Mouse (Mus musculus) small intestine, adult 2 months (tissue): Measurements from ENCODE around the gene Tssk2. TPM values are rescaled to one million over a fixed set of nuclear protein-coding genes. Genes with fewer than 3 reads are reported as not detected.

Source experiments
- H3K27ac ChIP-seq: fragments of 200-500 bp; 2 replicates; pipeline ENCODE4 v1.5.1; 2012; ENCODE audit warnings: low read depth, low read length, control low read depth, inconsistent platforms; ENCODE audit not compliant: insufficient read depth
- H3K27me3 ChIP-seq: fragments of 200-500 bp; 2 replicates; pipeline ENCODE4 v1.6.1; 2012; ENCODE audit warnings: mild to moderate bottlenecking, moderate library complexity, low read length, inconsistent platforms; ENCODE audit not compliant: control insufficient read depth, insufficient read depth
- H3K36me3 ChIP-seq: fragments of 200-500 bp; 2 replicates; pipeline ENCODE4 v1.6.1; 2012; ENCODE audit warnings: mild to moderate bottlenecking, low read length, control low read depth, inconsistent platforms; ENCODE audit not compliant: control insufficient read depth, insufficient read depth
- H3K4me1 ChIP-seq: fragments of 200-500 bp; 2 replicates; pipeline ENCODE4 v1.6.1; 2012; ENCODE audit warnings: low read length, inconsistent platforms, mixed read lengths; ENCODE audit not compliant: control insufficient read depth, insufficient read depth, insufficient read length
- H3K4me3 ChIP-seq: fragments of 200-500 bp; 2 replicates; pipeline ENCODE4 v1.5.1; 2012; ENCODE audit warnings: low read depth, mild to moderate bottlenecking, control low read depth, inconsistent platforms, low read length, moderate library complexity
- CTCF ChIP-seq: fragments of 200-500 bp; IDR thresholded peaks from 2 replicates; pipeline ENCODE4 v1.5.1; 2012; ENCODE audit warnings: low read depth, mild to moderate bottlenecking, control low read depth, inconsistent platforms, low read length, moderate library complexity, mixed read lengths; ENCODE audit not compliant: insufficient replicate concordance, insufficient read length; ENCODE audit errors: extremely low read depth
- POLR2A ChIP-seq: fragments of 200-500 bp; IDR thresholded peaks from 2 replicates; pipeline ENCODE4 v1.6.1; 2012; ENCODE audit warnings: low read depth, mild to moderate bottlenecking, control low read depth, inconsistent platforms, low read length, moderate library complexity
- WGBS: fragments of 180-500 bp; shearing (Covaris S2); methylation state at CpG from one replicate; pipeline ENCODE4 v1.1.7; 2018; 5-methylcytosine and 5-hydroxymethylcytosine counted together
- polyA plus RNA-seq: library from polyadenylated mRNA; depleted of rRNA; stranded (reverse); fragments of >200 nt; gene quantifications from 2 replicates; pipeline ENCODE4 v1.2.3, GENCODE M21; 2012

Tssk2 gene
- polyA plus RNA-seq, 1 experiment = not detected

- TF ChIP-seq CTCF = no peak
- TF ChIP-seq POLR2A = no peak
- H3K4me1 ChIP-seq = peaks cover 12% of the 10 kb centered on the region
- peak overlapping the region; percentile 96 for H3K27ac ChIP-seq
- peaks cover 15% of the 10 kb centered on the region for H3K36me3 ChIP-seq
- peak overlapping the region; percentile 92 for H3K4me3 ChIP-seq
- no peaks in the 10 kb centered on the region for H3K27me3 ChIP-seq
- WGBS = 1% methylated on average over 72 of the region's 72 CpGs
Measured at GRCm38 (mm10) chr16:17927351-17928082, 29.1 kb downstream of the Tssk2 start.

GRCm38 (mm10) chr16:17928087-17928580 is 29.7 kb downstream of the Tssk2 start, which contains the start of gene Slc25a1:
Gene Slc25a1 (minus strand): TSS chr16:17928219.
- Histone ChIP-seq H3K27me3 (no peaks in the 10 kb centered on the region), H3K36me3 (peaks cover 15% of the 10 kb centered on the region), H3K4me3 (peak within 1 kb of the TSS; percentile 92), H3K27ac (peak within 1 kb of the TSS; percentile 96), H3K4me1 (peaks cover 10% of the 10 kb centered on the region)
- no peak for TF ChIP-seq CTCF
- peak; percentile 73 for TF ChIP-seq POLR2A
- WGBS = under 1% methylated on average over 47 of the region's 47 CpGs

- Histone ChIP-seq H3K27ac (peak overlapping the region; percentile 96), H3K4me1 (peaks cover 10% of the 10 kb centered on the region), H3K4me3 (peak overlapping the region; percentile 92), H3K27me3 (no peaks in the 10 kb centered on the region), H3K36me3 (peaks cover 15% of the 10 kb centered on the region)
- TF ChIP-seq CTCF (peak; percentile 77), POLR2A (no peak; the same call in 1 of the 2 replicates)
- 1% methylated on average over 9 of the region's 9 CpGs for WGBS
Measured at GRCm38 (mm10) chr16:17928627-17929104, 30.2 kb downstream of the Tssk2 start.

GRCm38 (mm10) chr16:17929211-17929610 is 30.8 kb downstream of the Tssk2 start:
- peaks cover 15% of the 10 kb centered on the region for H3K36me3 ChIP-seq
- WGBS = 9% methylated on average over 2 of the region's 2 CpGs
- H3K27ac ChIP-seq = peak overlapping the region; percentile 79

GRCm38 (mm10) chr16:17929631-17930030 is 31.2 kb downstream of the Tssk2 start:
- peak overlapping the region; percentile 5; the same call in 1 of the 2 replicates for H3K27ac ChIP-seq
- H3K27me3 ChIP-seq = no peaks in the 10 kb centered on the region
- TF ChIP-seq CTCF = no peak
- TF ChIP-seq POLR2A = no peak
- H3K4me1 ChIP-seq = peaks cover 10% of the 10 kb centered on the region
- H3K36me3 ChIP-seq = peaks cover 15% of the 10 kb centered on the region
- no peak overlapping the region for H3K4me3 ChIP-seq
- 79% methylated on average over 2 of the region's 2 CpGs for WGBS

More at GRCm38 (mm10) chr16:17929211-17929610, 30.8 kb downstream of the Tssk2 start:
- no peak overlapping the region for H3K4me3 ChIP-seq
- TF ChIP-seq POLR2A (no peak), CTCF (no peak)
- H3K27me3 ChIP-seq = no peaks in the 10 kb centered on the region
- H3K4me1 ChIP-seq = peaks cover 10% of the 10 kb centered on the region

- no peaks in the 10 kb centered on the region for H3K27me3 ChIP-seq
- H3K27ac ChIP-seq = no peak overlapping the region
- no peaks in the 10 kb centered on the region for H3K36me3 ChIP-seq
- TF ChIP-seq CTCF (no peak), POLR2A (no peak)
- H3K4me3 ChIP-seq = no peak overlapping the region
- H3K4me1 ChIP-seq = peaks cover 8% of the 10 kb centered on the region
- 91% methylated on average over 5 of the region's 5 CpGs for WGBS
Measured at GRCm38 (mm10) chr16:17931906-17932460, 33.5 kb downstream of the Tssk2 start.
